Mouse (Mus musculus) activated CD4-positive, CD25-positive, alpha-beta regulatory T cell (primary cell): ENCODE results near the gene Pramef8. TPM values are rescaled to one million over a fixed set of nuclear protein-coding genes. Genes with fewer than 3 reads are reported as not detected.

Source experiments
- polyA plus RNA-seq, 2 experiments: library from polyadenylated mRNA; unstranded; fragments of 100-300 nt; shearing (Covaris generic); gene quantifications; one replicate each; pipeline ENCODE4 v1.2.1; 2017

Gene Pramef8
- polyA plus RNA-seq, result 10 to 100 TPM; 27.7 to 37.0 TPM

DNA sequence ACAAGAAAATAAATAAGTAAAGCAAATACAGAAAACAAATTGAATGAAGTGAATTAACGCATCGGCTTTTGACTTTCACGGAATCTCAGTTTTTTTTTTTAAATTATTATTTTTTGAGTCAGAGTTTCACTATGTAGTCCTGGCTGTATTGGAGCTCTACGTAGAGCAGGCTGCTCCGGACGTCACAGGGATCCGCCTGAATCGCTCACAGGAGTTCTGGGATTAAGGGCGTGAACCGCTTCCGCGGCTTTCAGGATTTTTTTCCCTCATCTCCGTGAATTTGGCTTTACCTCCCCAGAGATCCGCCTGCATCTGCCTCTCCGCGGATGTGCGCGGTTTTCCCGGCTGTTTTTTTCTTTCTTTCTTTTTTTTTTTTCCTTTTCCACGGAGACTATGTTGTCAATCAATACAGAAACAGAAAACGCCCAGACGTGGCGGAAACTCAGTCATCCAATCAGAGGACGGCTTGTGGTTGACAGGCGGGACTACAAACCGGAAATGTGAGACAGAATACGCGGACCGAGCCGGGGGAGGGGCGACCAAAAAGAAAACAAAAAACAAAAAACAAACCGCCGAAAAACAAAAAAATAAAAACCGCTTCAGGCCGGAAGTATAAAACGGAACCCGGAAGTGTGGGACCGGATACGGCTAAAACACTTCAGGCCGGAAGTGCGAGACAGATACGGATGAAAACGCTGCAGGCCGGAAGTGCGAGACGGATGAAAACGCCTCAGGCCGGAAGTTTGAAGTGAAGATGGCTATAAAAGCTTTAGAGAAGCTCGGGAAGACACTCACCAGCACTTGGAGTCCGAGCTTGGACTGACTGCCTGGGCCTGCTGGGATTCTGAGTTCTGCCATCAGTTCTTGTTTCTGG is at the start of gene Pramef8:
Gene Pramef8, plus strand, starts transcription at position 208 of the 874 bp plus-strand sequence.

DNA sequence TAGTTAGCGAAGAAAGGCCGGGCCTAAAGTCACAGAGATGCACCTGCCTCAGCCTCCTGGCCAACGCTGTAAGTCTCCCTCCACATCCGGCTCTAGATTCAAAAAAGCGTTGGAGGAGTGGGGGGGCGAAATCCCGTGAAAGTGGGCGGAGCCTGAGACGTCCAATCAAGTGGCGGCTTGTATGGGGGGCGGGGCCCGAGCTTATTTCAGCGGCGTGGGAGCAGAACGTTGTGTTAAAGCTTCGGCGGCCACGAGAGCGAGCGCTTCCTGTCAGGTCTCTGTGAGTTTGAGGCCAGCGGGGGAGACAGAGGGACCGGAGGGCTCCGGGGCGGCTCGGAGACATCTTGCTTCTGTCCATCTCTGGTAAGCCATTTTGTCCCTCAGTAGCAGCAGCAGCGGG is 18.0 kb upstream of the Pramef8 start, which contains the start of gene Pramel1:
Gene Pramel1, plus strand, starts transcription at position 248 of the 400 bp plus-strand sequence.

DNA sequence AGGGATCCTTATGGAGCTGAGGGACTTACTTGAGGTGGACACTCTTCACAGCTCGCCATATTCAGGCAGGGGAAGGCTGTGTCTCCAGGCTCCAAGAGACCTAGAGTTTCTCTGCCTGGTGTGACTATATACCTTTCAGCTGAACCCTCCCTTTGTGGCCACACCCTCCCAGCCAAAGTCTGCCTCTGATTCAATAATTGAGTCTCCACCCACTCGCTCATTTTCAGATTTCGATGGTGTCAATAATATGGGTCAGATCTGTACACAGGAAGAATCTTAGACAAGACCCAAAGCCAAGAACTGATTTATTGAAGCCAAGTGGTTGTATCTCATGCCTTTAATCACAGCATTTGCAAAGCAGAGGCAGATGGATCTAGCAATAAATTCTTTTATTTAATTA is 38.0 kb downstream of the Pramef8 start, which contains the start of gene Oog4:
Gene Oog4, minus strand, starts transcription at position 101 of the 400 bp plus-strand sequence.

Other genes with a start within 250 kb of the Pramef8 start
- gene Prdm2, start 199.4 kb upstream of the Pramef8 start, polyA plus RNA-seq, result 10 to 100 TPM; 15.8 to 25.2 TPM
- under 1 TPM in 1 of 2 experiments, not detected in 1; 0.18 TPM for gene Pdpn, start 112.9 kb upstream of the Pramef8 start, polyA plus RNA-seq
- not detected for gene Lrrc38, start 62.7 kb upstream of the Pramef8 start, polyA plus RNA-seq
- gene Pramel1, start 18.0 kb upstream of the Pramef8 start, polyA plus RNA-seq, result not detected
- gene Oog4, start 37.9 kb downstream of the Pramef8 start, polyA plus RNA-seq, result not detected
- not detected for gene Gm13043, start 98.9 kb downstream of the Pramef8 start, polyA plus RNA-seq
- gene Gm13040, start 123.5 kb downstream of the Pramef8 start, polyA plus RNA-seq, result not detected
- gene BC080695, start 139.3 kb downstream of the Pramef8 start, polyA plus RNA-seq, result under 1 TPM in 1 of 2 experiments, not detected in 1; 0.22 TPM
- gene Gm13057, start 139.3 kb downstream of the Pramef8 start, polyA plus RNA-seq, result not detected
- under 1 TPM in 1 of 2 experiments, not detected in 1; 0.11 TPM for gene Gm13083, start 202.6 kb downstream of the Pramef8 start, polyA plus RNA-seq
- gene Gm13088, start 244.8 kb downstream of the Pramef8 start, polyA plus RNA-seq, result not detected